Mouse (Mus musculus) intestine, embryonic 14.5 days (tissue): ENCODE results near the gene Jam2. TPM values are rescaled to one million over a fixed set of nuclear protein-coding genes. Genes with fewer than 3 reads are reported as not detected.

Source experiments
- ATAC-seq: fragments of 200-750 bp; cut with Nextera tagmentation; replicated peaks from 2 replicates; pipeline ENCODE4 v1.8.0; 2017; ENCODE audit warnings: low read depth, moderate number of reproducible peaks, moderate TSS enrichment, moderate library complexity; ENCODE audit not compliant: low FRiP score, low TSS enrichment
- DNase-seq: peaks from one replicate; pipeline ENCODE4 v3.0.0-alpha.2; 2018; ENCODE audit warnings: low spot score
- H3K27ac ChIP-seq: fragments of 300-500 bp; sonication (generic); 2 replicates; pipeline ENCODE4 v1.5.1; 2014; ENCODE audit warnings: low read depth, mild to moderate bottlenecking, control low read depth
- H3K27me3 ChIP-seq: fragments of 300-500 bp; sonication (generic); replicated peaks from 2 replicates; pipeline ENCODE4 v1.6.1; 2014; ENCODE audit warnings: low read length, control low read depth; ENCODE audit not compliant: control insufficient read depth, insufficient read depth
- H3K36me3 ChIP-seq: fragments of 300-500 bp; sonication (generic); 2 replicates; pipeline ENCODE4 v1.6.1; 2014; ENCODE audit warnings: low read length, control low read depth; ENCODE audit not compliant: control insufficient read depth, insufficient read depth
- H3K4me1 ChIP-seq: fragments of 300-500 bp; sonication (generic); replicated peaks from 2 replicates; pipeline ENCODE4 v1.6.1; 2014; ENCODE audit warnings: low read length, control low read depth, mixed read lengths; ENCODE audit not compliant: control insufficient read depth, insufficient read depth
- H3K4me2 ChIP-seq: fragments of 300-500 bp; sonication (generic); 2 replicates; pipeline ENCODE4 v1.6.1; 2014; ENCODE audit warnings: low read length
- H3K4me3 ChIP-seq: fragments of 300-500 bp; sonication (generic); 2 replicates; pipeline ENCODE4 v1.5.1; 2014; ENCODE audit warnings: low read depth, low read length, control low read depth, mixed read lengths
- H3K9ac ChIP-seq: fragments of 300-500 bp; sonication (generic); 2 replicates; pipeline ENCODE4 v1.6.1; 2014; ENCODE audit warnings: mild to moderate bottlenecking, low read length
- H3K9me3 ChIP-seq: fragments of 300-500 bp; sonication (generic); 2 replicates; pipeline ENCODE4 v1.6.1; 2016; ENCODE audit warnings: low read length, control low read depth; ENCODE audit not compliant: control insufficient read depth
- WGBS: fragments of 180-500 bp; shearing (Covaris S2); extraction: QIAGEN DNeasy Blood & Tissue Kit; methylation state at CpG from one replicate; pipeline ENCODE4 v1.1.7; 2014; 5-methylcytosine and 5-hydroxymethylcytosine counted together
- polyA plus RNA-seq: library from polyadenylated mRNA; unstranded; fragments of >200 nt; fragmentation: Nextera tagmentation; extraction: Ambion mirVana; gene quantifications from 2 replicates; pipeline ENCODE4 v1.2.1, GENCODE M21; 2014

Jam2 gene
- polyA plus RNA-seq, 1 experiment from 2014 or later, result 5.5 TPM

- Histone ChIP-seq H3K4me3 (no peak overlapping the region), H3K9me3 (peaks cover 4% of the 10 kb centered on the region; the same call in 1 of the 2 replicates), H3K4me2 (no peak overlapping the region), H3K36me3 (no peaks in the 10 kb centered on the region), H3K27ac (no peak overlapping the region), H3K4me1 (no peaks in the 10 kb centered on the region), H3K27me3 (no peaks in the 10 kb centered on the region), H3K9ac (no peak overlapping the region)
- ATAC-seq (no peak), DNase-seq (no peak)
- 61% methylated on average over 3 of the region's 3 CpGs for WGBS
Measured at GRCm38 (mm10) chr16:84795337-84795736, 21.4 kb downstream of the Jam2 start.

GRCm38 (mm10) chr16:84796678-84797077, 22.8 kb downstream of the Jam2 start:
- no peak overlapping the region for H3K27ac ChIP-seq
- no peaks in the 10 kb centered on the region for H3K9me3 ChIP-seq
- ATAC-seq (no peak), DNase-seq (no peak)
- H3K36me3 ChIP-seq, result no peaks in the 10 kb centered on the region
- no peaks in the 10 kb centered on the region for H3K4me1 ChIP-seq
- 79% methylated on average over 9 of the region's 9 CpGs for whole genome bisulfite sequencing
- no peaks in the 10 kb centered on the region for H3K27me3 ChIP-seq
- H3K4me3 ChIP-seq, result no peak overlapping the region
- no peak overlapping the region for H3K9ac ChIP-seq
- H3K4me2 ChIP-seq, result no peak overlapping the region

- no peaks in the 10 kb centered on the region for H3K36me3 ChIP-seq
- H3K27ac ChIP-seq, result no peak overlapping the region
- no peaks in the 10 kb centered on the region for H3K27me3 ChIP-seq
- no peak for DNase-seq
- no peaks in the 10 kb centered on the region; the same call in 1 of the 2 replicates for H3K4me1 ChIP-seq
- no peak overlapping the region for H3K9ac ChIP-seq
- no peak for ATAC-seq
- 93% methylated on average over 1 of the region's 2 CpGs for WGBS
- H3K4me3 ChIP-seq, result no peak overlapping the region
- H3K4me2 ChIP-seq, result no peak overlapping the region
- H3K9me3 ChIP-seq, result no peaks in the 10 kb centered on the region
Measured at GRCm38 (mm10) chr16:84800038-84800437, 26.1 kb downstream of the Jam2 start.

- Histone ChIP-seq H3K4me3 (no peak overlapping the region), H3K9me3 (no peaks in the 10 kb centered on the region), H3K27me3 (no peaks in the 10 kb centered on the region), H3K9ac (no peak overlapping the region), H3K4me1 (no peaks in the 10 kb centered on the region; the same call in 1 of the 2 replicates), H3K36me3 (no peaks in the 10 kb centered on the region), H3K27ac (no peak overlapping the region), H3K4me2 (no peak overlapping the region)
- 52% methylated on average over 6 of the region's 6 CpGs for WGBS
- ATAC-seq (no peak), DNase-seq (no peak)
Measured at GRCm38 (mm10) chr16:84802217-84802616, 28.3 kb downstream of the Jam2 start.

- no peaks in the 10 kb centered on the region for H3K36me3 ChIP-seq
- no peaks in the 10 kb centered on the region for H3K27me3 ChIP-seq
- DNase-seq (no peak), ATAC-seq (no peak)
- no peak overlapping the region for H3K27ac ChIP-seq
- H3K4me1 ChIP-seq, result no peaks in the 10 kb centered on the region; the same call in 1 of the 2 replicates
- H3K4me2 ChIP-seq, result no peak overlapping the region
- WGBS, result 68% methylated on average over 5 of the region's 5 CpGs
- H3K9ac ChIP-seq, result no peak overlapping the region
- no peak overlapping the region for H3K4me3 ChIP-seq
- no peaks in the 10 kb centered on the region for H3K9me3 ChIP-seq
Measured at GRCm38 (mm10) chr16:84804866-84805265, 30.9 kb downstream of the Jam2 start.

GRCm38 (mm10) chr16:84806175-84806574, 32.3 kb downstream of the Jam2 start:
- Histone ChIP-seq H3K9me3 (no peaks in the 10 kb centered on the region), H3K9ac (no peak overlapping the region), H3K4me1 (no peaks in the 10 kb centered on the region; the same call in 1 of the 2 replicates), H3K27me3 (no peaks in the 10 kb centered on the region), H3K27ac (no peak overlapping the region), H3K4me2 (no peak overlapping the region), H3K4me3 (no peak overlapping the region), H3K36me3 (no peaks in the 10 kb centered on the region)
- 95% methylated on average over 3 of the region's 3 CpGs for WGBS
- DNase-seq (no peak), ATAC-seq (no peak)

GRCm38 (mm10) chr16:84807874-84808273, 34.0 kb downstream of the Jam2 start:
- ATAC-seq (no peak), DNase-seq (no peak)
- H3K9ac ChIP-seq, result no peak overlapping the region
- H3K4me1 ChIP-seq, result no peaks in the 10 kb centered on the region
- H3K4me3 ChIP-seq, result no peak overlapping the region
- no peaks in the 10 kb centered on the region for H3K27me3 ChIP-seq
- 88% methylated on average over 7 of the region's 7 CpGs for WGBS
- H3K4me2 ChIP-seq, result no peak overlapping the region
- H3K9me3 ChIP-seq, result no peaks in the 10 kb centered on the region
- H3K27ac ChIP-seq, result no peak overlapping the region
- no peaks in the 10 kb centered on the region for H3K36me3 ChIP-seq

GRCm38 (mm10) chr16:84810254-84810653, 36.3 kb downstream of the Jam2 start:
- ATAC-seq, result no peak
- no peaks in the 10 kb centered on the region for H3K36me3 ChIP-seq
- no peaks in the 10 kb centered on the region for H3K9me3 ChIP-seq
- H3K9ac ChIP-seq, result no peak overlapping the region
- no peaks in the 10 kb centered on the region for H3K27me3 ChIP-seq
- no peak for DNase-seq
- WGBS, result 73% methylated on average over 1 of the region's 1 CpGs
- H3K27ac ChIP-seq, result no peak overlapping the region
- no peak overlapping the region for H3K4me2 ChIP-seq
- no peak overlapping the region for H3K4me3 ChIP-seq
- no peaks in the 10 kb centered on the region for H3K4me1 ChIP-seq

GRCm38 (mm10) chr16:84813852-84814251, 39.9 kb downstream of the Jam2 start:
- Histone ChIP-seq H3K4me3 (no peak overlapping the region), H3K4me2 (no peak overlapping the region), H3K27ac (no peak overlapping the region), H3K9me3 (no peaks in the 10 kb centered on the region), H3K27me3 (no peaks in the 10 kb centered on the region), H3K9ac (no peak overlapping the region), H3K36me3 (no peaks in the 10 kb centered on the region), H3K4me1 (no peaks in the 10 kb centered on the region)
- ATAC-seq, result no peak
- DNase-seq, result no peak
- WGBS, result 76% methylated on average over 8 of the region's 8 CpGs
